Mouse (Mus musculus) layer of hippocampus, postnatal 25 days (tissue): Measurements from ENCODE around the gene Nat10. TPM values are rescaled to one million over a fixed set of nuclear protein-coding genes. Genes with fewer than 3 reads are reported as not detected.

Experiments used
- DNase-seq, 2 experiments: peaks; one replicate each; pipeline ENCODE4 v3.0.0; 2022; ENCODE audit warnings: mixed read lengths in 2 of 2, low spot score in 1 of 2; ENCODE audit errors: extremely low spot score in 1 of 2
- total RNA-seq, 2 experiments: library from RNA; stranded (reverse); gene quantifications; 2 replicates each; pipeline ENCODE4 v1.2.3; 2021

Nat10 gene
- total RNA-seq, 2 experiments from 2014 or later = 29.0 to 34.7 TPM

DNA sequence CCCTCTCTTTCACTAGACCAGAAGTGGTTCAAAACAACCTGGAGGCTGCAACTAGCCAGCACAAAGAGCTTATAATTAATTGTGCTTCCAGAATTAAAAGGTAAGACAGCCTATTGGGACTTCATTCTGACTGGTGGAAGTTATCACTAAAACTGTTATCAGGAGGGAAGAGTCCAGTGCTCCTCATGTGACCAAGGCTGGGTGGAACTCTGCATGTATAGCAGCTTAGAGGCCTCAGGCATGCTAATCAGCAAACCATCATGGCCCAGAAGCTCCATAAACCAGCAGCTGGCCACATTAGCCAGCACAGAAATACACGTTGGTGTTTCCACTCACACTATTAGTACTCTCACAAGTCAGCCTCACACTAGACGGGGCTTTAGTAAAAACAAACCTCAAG, 14.3 kb downstream of the Nat10 start:
- no peak for DNase-seq

DNA sequence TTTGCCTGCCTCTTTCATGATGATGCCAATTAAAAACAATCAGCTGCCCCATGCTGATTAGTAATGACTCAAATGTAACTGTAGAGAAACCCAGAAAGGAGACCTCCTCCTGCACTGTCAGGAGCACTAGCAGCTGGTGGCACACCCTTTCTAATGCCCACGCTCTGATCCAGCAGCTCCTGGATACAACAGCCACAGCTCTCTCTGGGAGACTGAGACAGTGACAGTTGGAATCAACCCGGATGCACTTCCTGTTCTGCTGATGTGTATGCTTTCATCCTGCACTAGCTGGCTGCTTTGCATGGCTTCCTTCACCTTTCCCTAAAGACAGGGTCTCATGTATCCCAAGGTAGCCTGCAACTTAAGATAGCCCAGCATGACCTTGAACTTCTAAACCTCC, 15.0 kb downstream of the Nat10 start:
- no peak for DNase-seq

DNA sequence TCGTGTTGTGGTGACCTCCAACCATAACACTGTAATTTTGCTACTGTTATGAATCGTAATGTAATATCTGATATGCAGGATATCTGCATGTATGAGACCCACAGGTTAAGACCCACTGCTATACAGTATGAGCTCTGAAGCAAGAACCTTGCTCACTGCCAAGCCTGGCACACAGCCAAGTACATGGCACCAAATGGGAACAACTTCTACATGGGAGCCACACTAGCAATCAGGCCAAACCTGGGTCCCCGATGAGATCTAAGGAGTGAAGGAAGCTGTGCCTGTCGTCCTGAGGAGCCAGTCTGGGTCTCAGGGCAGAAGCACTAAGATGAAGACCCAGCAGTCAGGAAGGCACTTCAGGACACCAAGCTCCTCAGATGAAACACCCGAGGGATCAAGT, 15.6 kb downstream of the Nat10 start:
- no peak for DNase-seq

DNA sequence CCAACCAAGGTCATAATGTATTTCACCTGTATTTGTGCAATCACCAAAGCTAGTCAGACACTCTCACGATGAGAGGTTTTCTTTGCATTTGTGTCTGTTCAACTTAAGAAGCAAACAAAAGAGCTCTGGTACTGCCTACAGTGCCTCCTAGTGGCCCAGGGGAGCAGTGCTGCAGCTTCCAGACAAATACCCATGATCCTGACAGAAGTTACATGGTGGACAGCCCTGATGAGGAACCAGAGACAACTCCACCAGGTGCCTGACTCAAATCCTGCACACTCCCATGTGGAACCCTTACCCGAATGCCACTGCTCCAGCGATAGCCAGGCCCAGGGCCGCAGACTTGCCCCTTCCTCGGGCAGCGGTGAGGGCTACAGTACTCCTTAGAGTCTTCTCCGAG, 17.1 kb downstream of the Nat10 start:
- DNase-seq = peak; percentile 43 to 75

DNA sequence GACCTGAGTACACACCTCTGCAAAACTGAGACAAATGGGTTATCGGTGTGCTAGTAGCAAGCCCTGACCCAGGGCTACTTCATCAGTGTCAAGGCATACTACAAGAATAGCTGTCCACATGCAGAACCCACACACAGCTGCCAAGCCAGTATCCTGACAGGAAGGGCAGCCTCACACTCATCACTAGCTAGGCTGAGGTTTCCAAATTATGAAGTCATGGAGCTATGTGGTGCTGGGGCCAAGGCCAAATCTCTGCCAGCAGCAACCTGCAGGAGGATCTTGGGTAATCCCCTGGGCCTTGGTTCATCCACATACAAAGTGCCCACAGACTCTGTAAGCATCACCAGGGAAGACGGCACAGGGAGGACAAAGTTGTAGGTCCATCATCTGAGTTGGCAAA, 17.5 kb downstream of the Nat10 start:
- no peak for DNase-seq

DNA sequence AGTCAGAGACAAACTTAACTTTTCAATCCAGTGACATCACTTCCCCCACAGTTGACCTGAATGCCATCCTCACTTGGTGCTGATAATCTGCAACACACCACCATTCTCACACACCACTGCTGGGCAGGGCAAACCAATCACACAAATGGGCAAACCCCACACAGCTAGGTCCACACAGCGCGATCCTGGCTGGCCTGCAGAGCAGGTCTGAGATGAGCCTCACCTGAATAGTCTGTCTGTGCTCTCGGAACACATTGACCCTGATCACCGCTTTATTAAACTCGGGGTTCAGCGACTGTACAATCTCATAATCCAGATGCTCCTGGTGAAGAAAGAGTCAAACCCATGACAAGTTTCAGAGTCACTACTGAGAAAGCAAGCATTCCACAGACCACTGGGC, 18.2 kb downstream of the Nat10 start:
- no peak for DNase-seq

DNA sequence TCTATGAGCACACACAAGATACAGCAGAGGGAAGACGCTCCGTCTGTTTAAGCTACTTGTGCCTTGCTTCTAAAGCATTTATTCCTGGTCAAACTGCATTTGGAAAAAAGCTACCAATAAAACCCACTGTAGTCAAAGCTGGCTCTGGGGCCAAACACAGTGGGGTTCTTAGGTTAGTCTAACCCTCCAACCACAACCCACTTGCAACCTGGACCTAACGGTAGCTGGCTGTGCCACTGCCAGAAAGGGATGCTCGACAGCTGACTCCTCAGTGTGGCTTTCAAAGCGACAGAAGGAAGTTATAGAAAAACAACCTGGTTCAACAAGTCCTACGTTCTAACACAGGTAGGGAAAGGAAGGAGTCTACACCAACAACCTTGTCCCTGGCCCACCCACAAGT, 29.6 kb downstream of the Nat10 start:
- DNase-seq = no peak

DNA sequence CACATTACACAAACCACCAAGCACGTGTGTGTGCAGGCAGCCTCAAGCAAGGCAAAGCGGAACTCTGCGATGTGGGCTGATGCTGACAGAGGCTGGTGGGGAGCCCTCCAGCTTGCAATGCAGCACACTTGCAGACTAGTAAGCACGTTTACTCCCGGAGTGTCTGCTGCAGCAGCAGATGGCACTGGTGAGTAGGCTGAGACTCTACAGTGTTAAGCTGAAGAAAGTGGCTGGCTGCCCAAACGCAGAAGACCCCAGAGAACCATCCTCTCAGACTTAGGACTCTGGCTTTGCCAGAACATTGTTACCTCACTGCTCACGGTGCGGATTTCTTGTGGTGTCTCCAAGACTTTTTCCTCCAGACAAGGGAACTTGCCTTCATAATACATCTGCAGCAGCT, 30.1 kb downstream of the Nat10 start:
- peak; percentile 23 to 32 for DNase-seq

DNA sequence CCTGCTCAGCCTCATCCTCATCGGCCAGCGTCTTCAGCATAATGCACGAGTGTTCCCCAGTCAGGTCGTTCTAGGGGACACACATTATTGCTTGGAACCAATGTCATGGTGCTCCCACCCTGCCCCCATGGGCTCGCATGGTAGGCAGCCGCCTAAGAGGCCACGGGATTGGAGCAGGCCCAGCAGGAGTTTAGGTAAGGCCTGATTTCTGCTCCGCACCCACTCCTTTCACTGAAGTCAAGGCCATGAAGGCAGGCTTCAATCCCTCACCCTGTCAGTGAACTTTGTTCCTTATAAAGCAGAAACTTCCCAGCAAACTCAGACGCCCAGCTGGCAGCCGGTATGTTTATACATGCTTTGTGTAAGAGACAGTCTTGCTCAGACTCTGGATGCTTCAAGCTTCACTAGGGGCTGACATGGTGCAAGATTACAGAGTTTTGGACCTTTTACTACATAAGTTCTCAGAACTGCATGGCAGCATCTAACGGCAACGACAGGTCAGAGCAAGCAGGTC, 33.0 kb downstream of the Nat10 start:
- DNase-seq = no peak

DNA sequence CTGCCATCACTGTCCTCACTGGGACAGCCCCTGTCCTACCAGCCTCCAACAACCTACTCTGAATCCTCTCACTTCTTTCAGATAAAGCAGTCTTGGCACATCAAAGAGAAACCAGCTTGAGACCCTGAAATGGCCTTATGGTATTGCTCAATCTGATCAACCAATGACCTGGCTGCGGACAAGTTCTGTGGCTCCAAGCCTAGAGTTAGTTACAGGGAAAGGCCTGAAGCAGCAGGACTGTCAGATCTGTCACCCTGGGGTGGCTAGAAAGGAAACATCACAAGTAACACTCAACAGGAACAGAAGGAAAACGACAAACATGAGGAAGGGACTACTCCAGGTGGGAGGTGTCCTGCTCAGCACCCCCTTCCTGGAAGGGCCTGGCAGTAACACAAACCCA, 36.5 kb downstream of the Nat10 start:
- DNase-seq = no peak

DNA sequence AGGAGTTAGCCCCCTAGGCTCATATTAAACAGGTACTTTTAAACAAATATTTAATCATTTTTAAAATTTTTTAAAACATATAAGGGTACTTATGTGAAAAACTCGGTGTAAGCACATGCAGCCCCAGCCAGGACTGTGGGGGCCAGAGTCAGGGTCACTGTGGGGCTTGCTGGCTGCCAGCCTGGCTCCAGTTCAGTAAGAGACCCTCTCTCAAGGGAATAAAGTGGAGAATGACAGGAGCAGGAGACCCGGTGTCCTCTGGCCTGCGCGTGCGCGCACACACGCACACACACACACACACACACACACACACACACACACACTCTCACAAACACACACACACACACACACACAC, 41.8 kb downstream of the Nat10 start:
- no peak for DNase-seq

DNA sequence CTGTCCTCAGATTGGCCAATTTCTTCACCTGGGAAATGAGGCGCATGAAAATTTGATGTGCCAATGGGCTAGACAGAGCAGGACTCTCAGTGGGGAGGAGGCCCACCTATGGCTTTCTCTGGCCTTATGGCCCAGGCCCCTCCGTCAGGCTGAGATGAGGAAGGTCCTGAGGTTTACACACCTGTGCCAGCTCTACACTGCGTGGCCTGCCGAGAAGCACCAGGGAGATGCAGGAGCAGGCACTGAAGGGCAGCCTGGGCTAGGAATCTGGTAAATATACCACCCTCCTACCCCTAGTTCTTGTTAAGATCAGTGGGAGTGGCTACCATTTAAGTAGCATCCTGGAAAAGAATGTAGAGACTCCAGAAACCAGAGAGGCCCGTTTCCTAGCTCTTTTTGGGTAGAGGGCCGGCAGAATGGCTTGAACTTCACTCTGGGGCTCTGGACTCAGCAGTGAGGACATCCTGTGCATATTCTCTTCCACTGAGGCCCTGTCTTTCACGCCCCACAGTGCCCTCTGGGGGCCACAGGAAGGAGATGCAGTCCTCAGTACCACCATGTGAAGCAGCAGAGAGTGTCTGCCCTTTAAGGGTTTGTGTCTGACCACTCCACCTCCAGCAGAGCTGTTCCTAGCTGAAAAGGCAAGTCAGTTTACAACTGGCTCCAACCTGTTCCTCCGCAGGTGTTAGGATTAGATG, 42.3 kb downstream of the Nat10 start:
- peak; percentile 58 to 75 for DNase-seq

DNA sequence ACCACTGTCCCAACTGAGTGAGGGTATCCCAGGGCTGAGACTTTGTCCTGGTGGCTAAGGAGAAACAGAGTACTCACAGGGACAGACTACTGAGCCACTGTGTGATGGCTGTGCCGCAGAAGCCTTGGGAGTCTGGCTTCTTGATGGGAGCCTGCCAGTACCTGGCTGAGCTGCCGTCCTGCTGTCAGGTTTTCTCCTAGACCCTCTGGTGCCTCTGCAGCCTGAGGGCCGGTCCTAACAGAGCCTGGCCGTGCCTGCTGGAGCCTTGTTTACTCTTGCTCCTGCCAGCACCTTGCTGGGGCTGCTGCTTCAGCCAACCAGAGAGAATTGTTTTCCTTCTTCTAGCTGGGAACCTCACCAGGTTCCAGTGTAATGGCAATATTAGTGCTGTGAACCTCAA, 46.7 kb downstream of the Nat10 start:
- no peak for DNase-seq

DNA sequence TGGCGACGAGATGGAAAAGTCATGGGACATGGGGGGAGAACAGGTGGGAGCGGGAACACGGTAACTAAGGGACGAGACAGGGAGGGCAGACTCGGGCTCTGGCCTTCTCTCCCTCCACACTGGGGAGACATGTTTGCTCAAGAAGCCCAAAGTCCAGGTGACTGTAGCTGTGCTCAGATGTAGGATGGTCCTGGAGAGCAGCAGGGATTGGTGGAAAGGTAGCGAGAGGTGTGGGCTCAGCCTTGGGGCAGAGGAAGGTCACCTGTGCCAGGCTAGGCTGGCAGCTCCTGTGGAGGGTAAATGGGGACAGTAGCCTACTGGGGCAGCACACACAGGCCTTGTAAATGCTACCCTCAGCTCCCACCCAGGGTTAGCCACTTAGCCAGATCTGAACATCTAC, 47.2 kb downstream of the Nat10 start:
- no peak for DNase-seq

DNA sequence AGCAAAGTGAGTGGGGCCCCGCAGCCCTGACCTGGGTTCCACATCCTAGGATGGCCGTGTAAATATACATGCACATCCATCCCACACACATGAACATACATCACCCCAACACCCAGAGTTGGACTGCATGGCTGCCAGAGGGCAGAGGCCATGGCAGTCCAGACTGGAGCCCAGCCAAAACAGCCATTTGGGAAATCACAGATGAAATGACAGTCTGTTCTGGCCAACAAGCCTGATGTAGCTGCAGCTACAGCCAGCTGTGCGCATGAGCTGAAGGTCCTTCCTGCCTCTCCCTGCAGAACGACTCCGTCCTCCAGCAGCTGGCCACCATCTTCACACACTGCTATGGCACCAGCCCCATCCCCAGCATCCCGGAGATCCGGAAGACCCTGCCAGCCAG, 50.2 kb downstream of the Nat10 start:
- DNase-seq = no peak

DNA sequence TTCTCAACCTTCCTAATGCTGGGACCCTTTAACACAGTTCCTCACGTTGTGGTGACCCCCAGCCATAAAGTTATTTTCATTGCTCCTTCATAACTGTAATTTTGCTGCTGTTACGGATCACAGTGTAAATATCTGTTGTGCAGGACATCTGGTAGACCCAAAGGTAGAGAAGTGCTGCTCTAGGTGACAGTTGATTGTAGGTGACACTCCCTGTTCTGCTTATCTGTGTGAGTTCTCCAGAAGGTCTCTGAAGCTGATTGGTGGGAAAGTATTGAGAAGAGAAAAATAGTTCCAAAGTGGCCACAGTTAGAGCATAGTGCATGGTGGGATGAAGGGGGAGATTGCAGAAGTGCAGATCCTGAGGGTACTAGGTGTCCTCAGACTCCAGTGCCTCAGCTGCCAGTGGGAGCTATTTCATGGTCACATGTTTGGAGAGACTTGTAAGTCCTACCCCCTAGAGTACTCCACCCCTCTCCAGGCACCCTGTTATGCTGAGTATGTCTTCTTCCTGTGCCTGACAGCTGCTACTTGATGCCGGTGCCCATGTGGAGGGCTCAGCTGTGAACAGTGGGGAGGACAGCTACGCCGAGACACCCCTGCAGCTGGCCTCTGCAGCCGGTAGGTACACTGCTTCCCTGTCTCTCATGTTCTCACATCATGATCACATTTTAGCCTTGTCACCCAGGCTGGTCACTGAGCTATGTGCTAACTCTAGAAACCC, 53.9 kb downstream of the Nat10 start:
- DNase-seq = no peak

DNA sequence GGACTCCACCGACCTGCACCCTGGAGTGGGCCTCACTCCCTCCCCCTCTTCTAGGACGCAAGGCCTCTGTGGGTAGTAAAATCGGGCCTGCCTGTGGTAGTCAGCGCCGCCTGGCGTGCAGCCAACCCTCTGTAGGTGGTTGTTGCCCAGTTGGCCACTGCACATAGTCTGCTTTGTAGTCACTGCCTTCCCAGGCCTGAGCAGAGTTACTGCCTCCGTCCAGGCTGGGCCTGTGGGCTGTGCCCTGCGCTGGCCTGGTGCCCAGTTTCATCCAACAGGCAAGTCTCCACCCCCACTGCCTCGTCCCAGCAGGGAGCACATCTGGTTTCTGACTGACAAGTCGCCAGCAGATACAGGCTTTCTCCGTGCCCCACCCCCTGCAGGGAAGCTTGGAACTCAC, 54.8 kb downstream of the Nat10 start:
- peak; percentile 35 to 55 for DNase-seq

DNA sequence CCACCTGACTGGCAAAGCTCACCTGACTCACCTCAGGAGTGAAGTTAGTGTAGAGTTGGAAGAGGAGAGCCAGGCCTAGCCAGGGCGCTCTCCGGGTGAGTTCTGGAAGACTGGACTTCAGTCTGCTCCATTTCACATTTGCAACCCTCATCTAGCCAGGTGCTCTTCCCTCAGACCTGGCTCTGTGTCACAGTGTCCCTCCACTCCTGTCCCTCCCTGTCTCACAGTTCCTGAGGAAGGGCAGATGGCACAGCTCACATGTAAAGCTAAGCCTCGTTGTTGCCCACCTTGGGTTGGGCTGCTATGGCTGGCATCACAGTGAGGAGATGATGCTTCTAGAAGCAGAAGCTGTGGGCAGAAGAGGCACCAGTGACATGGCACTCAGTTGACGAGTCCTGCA, 55.2 kb downstream of the Nat10 start:
- no peak for DNase-seq

DNA sequence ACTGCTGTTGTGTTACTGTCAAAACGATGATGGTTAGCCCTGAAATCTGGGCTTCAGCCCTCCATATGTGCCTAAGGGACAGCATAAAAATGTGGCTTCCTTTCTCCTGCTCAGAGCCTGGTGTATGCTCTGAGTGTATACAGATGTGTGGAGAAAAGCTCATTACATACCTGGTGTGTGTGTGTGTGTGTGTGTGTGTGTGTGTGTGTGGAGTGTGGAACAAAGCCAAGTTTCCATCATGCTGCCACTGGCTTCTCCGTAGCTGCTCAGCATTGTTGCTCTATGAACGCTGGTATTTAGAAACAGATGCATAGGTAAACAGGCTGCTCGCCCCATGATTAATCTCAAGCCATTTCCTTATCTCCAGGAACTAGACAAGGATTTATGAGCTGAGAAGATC, 57.2 kb downstream of the Nat10 start:
- no peak for DNase-seq

DNA sequence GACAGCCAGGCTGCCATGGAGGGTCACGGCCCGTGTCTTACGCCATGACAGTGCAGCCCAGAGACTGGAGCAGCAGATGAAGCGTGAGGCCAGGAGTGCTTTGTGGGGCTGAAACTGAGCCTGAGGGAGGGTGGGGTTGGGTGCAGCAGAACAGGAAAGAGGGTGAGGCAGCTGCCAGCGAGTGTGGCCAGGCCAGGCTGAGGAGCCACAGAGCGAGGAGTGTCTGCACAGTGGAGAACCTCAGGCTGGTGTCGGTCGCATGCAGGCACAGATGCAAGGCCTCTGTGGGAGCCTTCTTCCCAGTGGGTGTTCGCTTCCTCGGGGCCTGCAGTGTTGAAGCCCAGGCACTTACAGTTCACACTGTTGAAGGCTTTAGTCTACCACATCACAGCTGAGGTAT, 57.7 kb downstream of the Nat10 start:
- DNase-seq = no peak

DNA sequence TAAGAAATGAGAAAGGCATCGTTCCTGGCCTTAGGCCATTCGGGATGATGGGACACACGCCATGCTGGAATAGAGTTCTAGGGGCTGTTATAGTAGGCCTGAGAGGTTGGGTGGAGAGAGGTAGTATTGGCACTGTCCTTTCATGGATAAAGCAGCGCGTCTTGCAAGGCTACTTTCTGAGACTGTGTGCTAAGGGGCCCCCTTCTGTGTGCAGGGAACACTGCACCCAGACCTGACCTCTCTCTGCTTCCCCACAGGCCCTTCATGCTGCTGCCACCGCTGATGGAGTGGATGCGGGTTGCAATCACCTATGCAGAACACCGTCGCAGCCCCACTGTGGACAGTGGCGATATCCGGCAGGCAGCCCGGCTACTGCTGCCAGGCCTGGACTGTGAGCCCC, 60.6 kb downstream of the Nat10 start:
- no peak for DNase-seq

DNA sequence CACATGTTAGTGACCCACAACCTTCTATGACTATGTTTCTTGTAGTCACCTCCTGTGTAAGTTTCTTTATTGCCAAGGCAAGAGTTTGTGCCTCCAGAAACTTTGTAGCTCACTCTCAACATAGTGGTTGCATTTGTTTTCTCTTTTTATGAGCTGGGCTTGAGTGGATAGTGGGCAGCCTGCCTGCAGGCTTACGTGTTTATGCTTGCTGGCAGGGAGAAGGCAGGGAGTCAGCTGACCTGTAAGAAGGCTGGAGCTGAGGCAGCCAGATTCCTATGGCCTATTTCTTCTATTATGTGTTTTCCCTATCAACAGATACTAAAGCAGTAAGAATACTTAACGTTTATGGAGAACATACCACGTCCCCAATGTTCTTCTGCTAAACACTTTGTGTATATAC, 64.9 kb downstream of the Nat10 start:
- DNase-seq = no peak
